Mouse (Mus musculus) thymus, postnatal 0 days (tissue): ENCODE results near the gene Mnx1. TPM values are rescaled to one million over a fixed set of nuclear protein-coding genes. Genes with fewer than 3 reads are reported as not detected.

Experiments used
- DNase-seq: peaks from one replicate; pipeline ENCODE4 v3.0.0-alpha.2; 2015; ENCODE audit warnings: low spot score
- polyA plus RNA-seq: library from polyadenylated mRNA; unstranded; fragments of >200 nt; fragmentation: Nextera tagmentation; extraction: Ambion mirVana; gene quantifications from 2 replicates; pipeline ENCODE4 v1.2.1, GENCODE M21; 2015

The Mnx1 gene
- polyA plus RNA-seq = not detected in 2 replicates

DNA sequence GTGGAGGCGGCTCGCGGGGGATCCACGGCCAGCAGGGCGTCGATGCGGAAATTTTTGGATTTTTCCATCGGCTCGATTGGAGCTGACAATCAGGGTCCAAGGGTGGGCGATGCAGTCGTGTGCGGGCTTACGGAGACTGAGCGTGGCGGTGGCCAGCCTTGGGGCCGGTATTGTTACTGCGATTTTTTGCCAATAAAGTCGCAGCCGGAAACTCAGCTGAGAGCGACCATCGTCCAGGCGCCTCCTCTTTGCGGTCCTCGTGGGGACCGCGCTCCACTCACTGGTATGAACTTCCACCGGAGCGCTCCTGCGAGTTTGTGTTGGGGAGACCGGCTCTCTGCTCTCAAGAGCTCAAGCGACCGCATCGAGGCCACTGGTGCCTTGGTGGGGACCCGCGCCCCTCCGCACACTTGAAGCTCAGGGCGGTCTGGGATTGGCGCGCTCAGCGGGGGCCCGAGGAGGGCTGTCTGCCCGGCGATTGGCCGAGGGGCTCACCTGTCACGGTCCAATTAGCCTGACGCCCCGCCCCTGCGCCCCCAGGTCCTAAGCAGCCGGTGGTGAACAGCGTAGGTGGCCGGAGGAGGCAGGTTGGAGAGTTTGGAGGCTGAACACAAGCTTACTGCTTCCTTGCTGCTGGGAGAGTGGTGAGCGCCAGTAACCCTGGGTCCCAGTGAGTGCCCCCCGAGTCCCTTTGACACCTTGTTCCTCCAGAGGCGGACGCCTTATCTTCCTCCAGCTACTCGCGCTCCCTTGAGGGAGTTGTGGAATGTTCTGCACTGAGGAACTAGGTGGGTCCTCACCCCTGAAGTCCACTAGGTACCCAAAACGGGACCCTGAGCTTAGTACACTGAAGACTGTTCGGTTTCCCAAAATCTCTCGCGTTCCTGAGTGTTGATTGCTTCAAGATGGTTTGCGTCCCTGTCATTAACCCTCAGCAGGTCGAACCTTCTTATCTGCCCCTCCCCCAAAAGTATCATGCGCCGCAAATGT is at the start of gene Mnx1:
Gene Mnx1, minus strand, starts transcription at position 263 of the 990 bp plus-strand sequence.
- no peak for DNase-seq

DNA sequence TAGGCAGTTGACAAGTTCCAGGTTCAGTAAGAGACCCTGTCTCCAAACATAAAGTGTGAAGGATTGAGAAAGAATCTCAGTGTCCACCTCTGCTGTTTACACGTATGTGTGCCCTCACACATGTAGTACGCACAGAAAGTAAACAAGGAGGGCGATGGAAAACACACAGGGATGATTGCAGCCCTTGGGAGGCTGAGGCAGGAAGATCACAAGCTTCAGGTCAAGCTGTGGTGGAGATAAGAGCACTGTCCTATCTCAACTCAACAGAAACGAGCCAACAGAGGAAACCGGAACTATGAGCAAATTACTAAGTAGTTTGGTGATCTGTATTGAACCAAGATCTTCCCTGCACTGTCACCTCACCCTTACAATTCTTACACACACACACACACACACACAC is 38.2 kb upstream of the Mnx1 start:
- no peak for DNase-seq

DNA sequence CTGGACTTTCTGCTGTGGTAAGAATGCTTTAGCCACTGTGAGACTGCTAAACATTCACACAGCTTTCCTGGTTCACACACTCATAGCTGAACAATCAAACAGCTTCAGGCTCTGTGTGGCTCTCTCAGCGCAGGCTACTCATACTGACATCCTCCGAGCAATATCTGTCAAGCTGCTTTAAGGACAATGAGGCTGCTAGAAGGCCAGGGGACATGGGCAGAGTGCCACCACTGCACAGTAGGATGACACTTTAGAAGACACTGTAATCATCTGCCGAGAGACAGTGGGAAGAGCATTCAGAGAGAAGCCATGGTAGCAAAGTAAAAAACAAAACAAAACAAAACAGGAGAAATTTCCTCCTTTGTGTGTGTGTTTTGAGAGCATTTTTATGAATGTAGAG is 37.6 kb upstream of the Mnx1 start:
- no peak for DNase-seq

DNA sequence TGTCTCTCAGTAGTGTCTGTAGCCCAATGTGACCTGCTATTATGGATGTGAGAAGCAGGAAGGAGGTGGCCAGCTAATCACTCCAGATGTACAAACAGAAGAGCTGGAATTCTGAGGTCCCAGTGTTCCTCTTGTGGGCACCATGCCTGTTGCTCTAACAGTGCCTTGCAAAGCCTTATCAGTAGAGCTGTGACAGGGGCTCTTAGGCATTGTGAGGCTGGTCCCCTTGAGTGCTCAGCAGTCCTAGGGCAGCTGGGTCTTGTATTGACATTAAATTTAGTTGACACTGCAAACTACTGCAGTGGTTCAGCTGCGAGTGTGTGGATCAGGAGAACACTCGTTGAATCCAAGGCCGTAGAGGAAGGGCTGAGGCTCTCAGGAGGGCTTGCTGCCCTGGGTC is 28.7 kb upstream of the Mnx1 start:
- DNase-seq = no peak

DNA sequence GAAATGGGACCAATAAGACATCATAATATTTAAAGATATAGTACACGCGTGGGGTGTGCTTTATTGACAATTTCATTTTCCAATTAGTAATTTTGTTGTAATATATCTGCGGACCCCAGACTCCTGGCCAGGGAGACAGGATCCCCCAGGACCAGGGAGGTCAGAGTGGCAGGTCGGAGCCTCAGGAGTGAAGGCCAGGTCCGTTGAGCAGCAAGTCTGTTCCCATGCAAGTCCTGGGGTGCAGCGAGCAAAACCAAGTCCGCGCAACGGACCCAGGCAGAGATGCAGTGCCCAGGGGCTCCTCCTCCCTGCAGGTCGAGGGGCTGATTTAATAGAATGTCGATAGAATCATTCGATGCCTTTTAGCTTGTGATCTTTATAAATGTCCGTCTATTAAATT is 9.1 kb upstream of the Mnx1 start:
- no peak for DNase-seq

DNA sequence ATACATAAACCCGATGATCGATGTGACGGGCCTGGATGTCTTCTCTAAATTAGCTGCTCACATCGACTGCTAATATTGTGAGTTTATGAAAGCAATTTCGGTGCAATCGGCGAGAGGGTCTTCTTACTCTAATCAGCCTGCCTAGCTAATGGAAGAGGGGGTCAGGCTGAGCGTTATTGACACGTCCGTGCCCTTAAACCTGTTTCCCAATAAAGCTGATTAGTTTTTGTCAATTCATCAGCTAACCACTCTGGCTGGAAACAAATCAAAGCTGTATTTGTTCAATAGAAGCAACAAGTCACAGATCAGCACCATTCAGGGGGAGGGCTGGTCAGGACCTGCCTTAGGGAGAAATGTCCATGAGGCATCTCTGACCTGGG is 7.7 kb upstream of the Mnx1 start:
- no peak for DNase-seq

DNA sequence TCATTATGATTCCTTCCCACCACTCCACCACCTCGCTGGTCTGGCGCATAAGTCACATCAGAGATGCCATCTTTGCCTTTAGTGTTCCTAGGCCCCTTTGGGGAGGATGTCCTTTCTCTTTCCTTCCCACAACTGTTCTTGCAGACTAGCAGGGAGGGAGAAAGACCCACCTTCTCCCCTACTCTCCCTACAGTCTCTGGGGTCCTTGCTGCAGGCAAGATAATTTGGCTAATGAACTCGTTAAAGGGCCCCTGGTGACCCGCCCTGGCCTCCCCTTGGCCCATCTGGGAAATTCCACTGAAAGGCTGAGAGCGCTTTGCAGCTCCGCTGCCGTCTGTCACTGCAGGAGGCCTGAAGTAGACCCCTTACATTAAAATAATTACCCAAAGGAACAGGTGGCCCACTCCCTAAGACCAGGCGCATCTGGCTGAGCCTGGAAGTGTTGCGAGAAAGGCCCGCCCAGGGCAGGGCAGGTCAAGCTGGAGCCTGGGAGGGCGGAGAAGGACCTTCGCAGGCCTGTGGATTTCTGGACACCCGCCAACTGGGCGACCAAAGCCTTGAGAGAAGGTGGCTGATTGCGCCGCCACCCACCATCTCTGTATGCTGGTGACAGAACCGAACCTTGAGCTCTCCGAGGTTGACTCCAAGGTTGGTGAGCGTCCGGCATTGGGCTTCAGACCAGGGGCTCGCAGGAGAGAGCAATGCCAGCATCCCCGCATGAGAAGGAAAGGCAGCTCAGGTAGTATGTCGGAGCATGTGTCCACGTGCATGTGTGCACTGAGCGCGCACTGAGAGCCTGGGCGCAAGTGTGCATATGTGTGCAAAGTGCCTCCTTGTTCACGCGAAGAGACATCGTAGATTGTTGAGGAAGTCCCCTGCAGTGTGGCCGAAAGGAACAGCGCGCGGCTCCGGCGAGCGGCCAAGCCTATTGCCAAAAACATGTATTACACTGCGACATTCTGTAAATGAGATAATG is 7.0 kb upstream of the Mnx1 start:
- DNase-seq = no peak

DNA sequence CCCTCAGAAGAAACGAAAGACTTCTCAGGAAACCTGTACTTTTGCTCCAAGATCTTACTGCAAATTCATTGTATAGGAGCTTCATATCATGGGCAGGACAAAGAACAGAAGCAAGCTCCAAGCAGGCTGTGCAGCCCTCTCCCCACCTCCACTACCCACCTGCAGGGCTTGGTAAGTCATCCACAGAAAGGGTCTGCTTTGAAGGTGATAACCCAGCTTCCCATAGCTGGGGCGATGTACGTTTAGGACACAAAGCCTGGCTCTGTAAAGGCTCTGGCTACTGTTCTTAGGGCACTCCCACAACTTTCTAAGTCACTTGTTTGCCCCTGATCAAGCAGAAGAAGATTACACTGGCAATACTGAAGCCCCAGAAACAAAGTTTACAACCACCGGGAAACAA is 5.5 kb upstream of the Mnx1 start:
- DNase-seq = no peak

DNA sequence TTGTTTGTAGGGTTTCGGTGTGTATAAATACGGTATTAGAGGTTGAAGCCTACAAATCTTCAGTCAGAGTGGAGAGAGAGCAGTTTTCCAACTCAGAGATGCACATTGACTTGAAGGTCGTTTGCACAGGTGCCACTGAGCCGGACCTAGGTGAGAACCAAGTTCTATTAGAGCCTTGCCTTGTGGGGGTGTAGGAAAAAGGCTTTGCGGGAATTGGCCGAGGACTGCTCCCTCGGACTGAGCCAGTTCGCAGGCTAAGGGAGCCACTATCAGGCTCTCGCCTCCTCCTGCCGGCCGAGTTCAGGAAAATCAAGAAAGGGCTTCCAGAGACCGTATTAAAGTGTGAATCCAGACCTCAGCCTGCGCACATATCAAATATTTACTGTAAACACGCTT is 926 bp upstream of the Mnx1 start:
- no peak for DNase-seq

DNA sequence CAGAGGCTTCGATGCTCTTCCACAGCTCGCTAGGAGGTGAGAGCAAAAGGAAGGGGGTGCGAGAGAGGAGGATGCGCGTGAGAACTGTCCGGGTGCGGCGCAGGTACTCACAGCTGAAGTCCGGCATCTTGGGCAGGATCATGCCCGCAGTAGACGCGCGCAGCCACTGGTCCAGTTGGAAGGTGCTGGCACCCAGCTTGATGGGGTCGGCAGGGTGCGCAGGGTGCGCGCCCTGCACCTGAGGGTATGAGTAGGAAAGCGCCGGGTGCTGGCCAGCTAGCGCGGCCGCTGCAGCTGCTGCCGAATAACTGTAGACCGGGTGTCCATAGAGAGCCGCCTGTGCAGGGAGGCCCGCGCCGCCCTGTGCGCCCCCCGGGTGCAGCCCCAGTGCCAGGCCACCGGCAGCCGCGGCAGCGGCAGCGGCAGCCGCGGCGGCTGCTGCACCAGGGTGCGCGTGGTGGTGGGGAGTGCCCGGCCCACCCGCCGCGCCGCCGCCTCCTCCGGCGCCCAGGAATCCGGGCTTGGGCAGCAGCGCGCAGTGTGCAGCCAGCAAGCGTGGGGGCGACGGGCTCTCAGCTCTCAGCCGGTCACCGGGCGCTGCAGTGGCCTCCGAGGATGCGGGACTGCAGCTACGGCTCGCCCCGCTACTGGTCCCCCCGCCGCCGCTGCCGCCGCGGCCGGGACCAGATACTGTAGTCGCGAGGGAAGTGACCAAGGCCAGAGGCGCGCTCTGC is 629 bp downstream of the Mnx1 start:
- DNase-seq = no peak

DNA sequence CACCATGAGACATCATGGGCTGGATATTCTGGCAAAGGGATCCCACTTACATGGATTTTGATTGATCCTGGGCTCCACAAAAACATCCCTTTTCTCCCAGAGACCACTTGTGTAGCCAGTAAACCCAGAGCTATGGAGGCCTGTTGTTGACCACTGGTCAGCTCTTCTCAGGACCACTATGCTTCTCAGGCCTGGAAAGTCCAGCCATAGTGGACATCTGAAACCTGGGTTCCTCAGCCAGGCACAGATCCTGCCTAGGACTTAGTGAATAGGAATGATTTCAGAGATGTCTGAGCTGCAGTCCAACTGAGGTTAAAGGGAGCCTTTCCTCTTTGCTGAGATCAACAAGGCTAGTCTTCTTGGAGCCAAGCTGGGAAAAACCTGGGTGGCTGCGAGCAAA is 2.2 kb downstream of the Mnx1 start:
- DNase-seq = no peak

DNA sequence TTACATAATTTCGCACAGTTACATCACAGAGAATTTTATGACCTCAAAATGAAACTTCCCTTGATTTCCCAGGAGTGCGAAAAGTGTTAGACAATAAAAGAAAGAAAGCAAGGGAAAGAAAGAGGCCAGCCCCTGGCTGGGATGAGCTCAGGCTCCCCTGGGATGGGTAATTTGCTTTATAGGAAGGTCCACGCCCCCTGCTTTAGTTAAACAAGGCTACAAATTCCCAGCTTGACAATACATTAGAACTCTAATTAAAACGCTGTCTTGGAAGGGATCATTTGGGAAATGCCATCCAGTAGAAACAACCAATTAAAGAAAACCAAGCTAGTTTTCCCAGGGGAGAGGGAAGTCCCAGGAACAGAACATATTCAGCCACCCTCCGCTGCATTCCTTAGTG is 2.7 kb downstream of the Mnx1 start:
- DNase-seq = no peak

DNA sequence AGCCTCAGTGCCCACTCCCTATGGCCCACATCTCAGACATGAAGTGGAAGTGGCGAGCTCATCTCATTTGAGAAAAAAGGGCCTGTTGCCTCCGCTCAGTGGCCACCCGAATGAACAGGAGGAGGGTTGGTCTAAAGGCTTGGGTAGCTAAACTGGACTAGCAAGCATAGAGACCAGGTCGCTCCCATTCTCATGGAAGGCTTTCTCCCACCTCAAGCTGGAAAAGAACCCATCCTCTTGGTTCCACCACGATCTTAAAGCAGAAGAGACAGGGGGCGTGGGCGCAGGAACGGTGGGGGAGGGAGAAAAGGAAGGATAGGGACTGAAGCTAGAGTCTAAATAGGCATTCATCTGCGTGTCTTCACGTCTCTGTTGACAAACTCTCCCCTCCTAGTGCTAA is 3.2 kb downstream of the Mnx1 start:
- DNase-seq = no peak

DNA sequence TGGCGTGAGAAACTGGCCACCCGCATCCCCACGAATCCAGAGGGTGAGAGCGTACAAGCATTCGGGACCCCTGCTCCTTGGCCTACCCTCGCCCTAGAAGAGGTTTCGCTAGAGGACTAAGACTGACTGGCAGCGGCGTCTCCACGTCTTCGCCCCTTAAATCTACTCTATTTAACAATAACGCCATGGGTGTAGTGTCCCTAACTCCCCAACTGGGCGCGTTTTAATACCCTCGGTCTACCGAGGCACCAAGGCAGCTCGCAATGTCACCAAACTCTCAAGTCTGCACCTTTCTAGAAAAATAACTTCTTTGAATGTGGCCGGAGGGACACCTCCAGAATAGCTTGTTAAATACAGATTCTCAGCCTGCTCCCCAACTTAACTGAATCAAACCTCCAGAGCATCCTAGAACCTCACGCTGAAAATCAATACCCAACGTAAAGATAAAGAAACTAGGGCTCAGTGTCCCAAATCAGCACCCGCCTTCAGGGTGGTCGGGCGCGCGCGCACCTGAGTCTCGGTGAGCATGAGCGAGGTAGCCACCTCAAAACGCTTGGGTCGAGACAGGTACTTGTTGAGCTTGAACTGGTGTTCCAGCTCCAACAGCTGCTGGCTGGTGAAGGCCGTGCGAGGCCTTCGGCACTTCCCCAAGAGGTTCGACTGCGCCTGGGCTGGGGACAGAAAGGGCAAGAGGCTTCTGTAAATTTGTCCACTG is 3.9 kb downstream of the Mnx1 start:
- DNase-seq = no peak

DNA sequence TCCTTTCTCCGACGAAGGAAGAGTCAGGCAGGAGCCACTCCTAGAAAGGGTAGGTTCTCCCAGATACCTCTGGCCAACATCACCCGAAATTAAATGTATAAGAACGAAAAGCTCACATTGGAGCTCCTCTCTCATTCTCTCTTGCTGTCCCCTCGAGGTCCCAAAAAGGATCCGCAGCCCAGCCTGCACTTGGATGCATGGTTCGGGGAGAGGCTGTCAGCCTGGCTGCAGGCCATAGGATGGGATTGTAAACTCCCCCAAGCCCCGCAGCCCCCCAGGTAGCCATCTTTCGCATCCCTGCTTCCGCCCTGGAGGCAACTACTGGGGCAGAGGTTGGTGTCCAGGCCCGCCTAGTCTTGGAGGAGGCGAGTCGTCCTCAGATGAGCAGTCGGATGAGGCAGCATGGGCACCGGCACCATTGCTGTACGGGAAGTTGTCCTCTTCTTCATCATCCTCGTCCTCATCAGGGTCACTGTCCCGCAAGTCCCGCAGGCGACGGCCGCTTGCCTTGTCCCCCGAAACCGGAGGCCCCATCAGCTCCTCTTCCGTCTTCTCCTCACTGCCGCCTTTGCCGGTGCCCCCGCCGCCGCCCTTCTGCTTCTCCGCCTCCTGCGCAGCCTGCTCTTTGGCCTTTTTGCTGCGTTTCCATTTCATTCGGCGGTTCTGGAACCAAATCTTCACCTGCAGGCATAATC is 4.6 kb downstream of the Mnx1 start:
- DNase-seq = no peak

DNA sequence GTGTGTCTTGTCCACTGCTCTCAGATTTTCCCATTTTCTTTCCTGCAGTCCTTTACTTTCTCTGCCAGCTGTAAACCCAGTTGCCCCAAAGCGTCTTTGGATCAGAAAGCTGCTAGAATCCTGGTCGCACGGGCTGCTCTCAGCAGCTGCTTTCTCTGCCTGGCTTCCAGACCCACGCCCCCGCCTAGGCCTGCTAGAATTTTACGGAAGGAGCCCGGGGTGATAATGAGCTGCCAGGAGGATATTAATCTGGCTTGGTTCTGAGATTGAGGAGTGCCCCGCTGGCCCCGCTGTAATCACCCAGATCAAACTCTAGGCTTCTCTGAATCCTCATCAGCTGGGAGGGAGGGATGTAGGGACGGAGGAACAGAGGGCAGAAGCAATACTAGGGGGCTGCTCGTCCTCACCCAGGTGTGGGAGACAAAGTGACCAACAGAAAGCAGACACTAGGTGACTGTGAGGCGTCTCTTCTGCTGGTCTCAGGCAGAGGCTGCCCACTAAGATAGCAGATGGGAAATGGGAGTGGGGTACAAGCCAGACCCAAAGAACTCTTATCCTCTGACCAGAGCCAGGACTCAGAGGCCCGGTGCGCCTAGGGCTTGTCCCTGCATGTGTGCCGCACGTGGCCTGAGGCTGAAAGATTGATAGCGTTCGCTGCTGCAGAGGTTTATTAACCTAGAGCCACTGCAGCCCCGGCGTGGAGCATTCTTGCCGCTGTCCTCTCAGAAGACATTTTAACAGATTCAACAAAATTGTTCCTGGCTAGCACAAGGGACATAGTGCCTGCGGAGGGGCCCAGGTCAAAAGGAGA is 6.2 kb downstream of the Mnx1 start:
- no peak for DNase-seq

DNA sequence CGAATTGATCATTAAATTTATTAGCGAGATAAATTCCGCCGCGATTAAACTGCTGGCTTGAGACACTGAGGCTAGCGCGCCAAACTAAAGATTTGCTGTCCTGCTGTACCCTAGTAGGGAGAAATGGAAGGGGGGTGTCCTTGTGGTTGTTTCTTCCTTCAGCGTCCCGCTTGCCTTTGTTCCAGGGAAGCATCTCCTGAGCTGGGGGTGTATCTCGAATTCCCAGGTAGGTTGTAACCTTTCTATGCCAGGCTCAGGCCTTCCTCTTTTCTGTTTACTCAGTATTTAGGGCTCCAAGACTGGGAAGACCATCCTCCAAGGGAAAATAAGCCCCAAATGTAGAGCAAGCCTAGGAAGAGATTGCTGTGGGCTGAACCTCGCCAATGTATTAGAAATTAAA is 6.9 kb downstream of the Mnx1 start:
- DNase-seq = no peak

DNA sequence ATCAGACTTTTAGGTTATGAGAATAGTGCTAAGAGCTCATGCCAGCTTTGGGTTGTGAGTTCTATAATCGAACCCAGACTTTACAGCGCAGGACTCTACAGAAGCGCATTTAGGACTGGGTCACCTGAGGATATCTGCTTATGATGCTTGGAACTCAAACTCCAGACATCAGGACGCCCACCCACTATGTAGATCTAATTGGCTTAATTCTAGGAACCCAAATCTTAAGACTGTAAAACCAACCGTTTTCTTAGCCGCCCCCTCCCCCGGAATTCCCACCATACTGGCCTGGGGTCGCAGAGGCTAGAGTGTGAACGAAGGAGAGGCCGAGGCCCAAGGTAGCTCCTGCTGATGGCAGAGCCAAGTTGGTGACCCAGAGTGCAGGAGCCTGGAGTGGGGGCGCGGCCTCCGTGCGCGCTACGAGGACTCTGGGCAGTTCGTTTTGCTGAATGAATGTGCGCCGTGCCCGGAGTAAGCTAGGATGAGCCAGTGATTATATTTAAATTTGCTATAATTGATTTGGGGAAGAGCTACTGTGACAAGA is 7.3 kb downstream of the Mnx1 start:
- DNase-seq = no peak

DNA sequence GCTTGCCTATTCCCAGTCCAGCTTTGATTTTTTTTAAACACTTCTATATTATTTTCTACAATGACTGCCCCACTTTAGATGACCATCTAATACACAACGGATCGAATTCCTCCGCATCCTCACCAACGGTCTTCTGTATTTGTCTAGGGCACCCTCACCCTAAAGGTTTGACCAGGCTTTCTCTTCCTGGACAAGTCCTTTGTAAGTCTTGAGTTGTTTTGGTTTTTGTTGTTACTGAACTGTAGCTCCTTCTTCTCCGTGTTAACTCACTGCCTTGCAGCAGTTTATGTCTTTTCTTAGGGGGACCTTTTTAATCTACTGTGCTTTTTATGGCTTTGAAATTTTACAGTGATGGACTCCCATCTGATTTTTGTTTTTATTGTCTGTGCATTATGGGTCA is 8.0 kb downstream of the Mnx1 start:
- DNase-seq = no peak
